Mouse (Mus musculus) bone marrow, adult 2 months (tissue): ENCODE results near the gene 4921524J17Rik.

Experiments
- CTCF ChIP-seq: fragments of 200-500 bp; IDR thresholded peaks from 2 replicates; pipeline ENCODE4 v1.5.1; 2011; ENCODE audit warnings: low read length, control low read depth; ENCODE audit not compliant: control insufficient read depth, insufficient read depth
- POLR2A ChIP-seq: fragments of 200-500 bp; IDR thresholded peaks from 2 replicates; pipeline ENCODE4 v1.6.1; 2011; ENCODE audit warnings: low read depth, mild to moderate bottlenecking, control low read depth, low read length, borderline replicate concordance; ENCODE audit not compliant: control insufficient read depth

- TF ChIP-seq POLR2A (no peak), CTCF (no peak)
Measured at GRCm38 (mm10) chr8:85452328-85452727, 19.7 kb upstream of the 4921524J17Rik start.
